Mouse (Mus musculus) myocyte (in vitro differentiated cells): Measurements from ENCODE around the gene Helt. TPM values are rescaled to one million over a fixed set of nuclear protein-coding genes. Genes with fewer than 3 reads are reported as not detected.
"Not testable (repeated sequence)": the region's sequence is repeated elsewhere in the genome, so short reads cannot be mapped to it uniquely, and the experiment has no call there.

Source experiments
- H3K27me3 ChIP-seq: one replicate; pipeline ENCODE4 v1.6.1; 2011; ENCODE audit not compliant: control insufficient read depth, insufficient read depth, insufficient read length
- H3K36me3 ChIP-seq: one replicate; pipeline ENCODE4 v1.6.1; 2011; ENCODE audit not compliant: control insufficient read depth, insufficient read depth
- H3K4me2 ChIP-seq: one replicate; pipeline ENCODE4 v1.6.1; 2011; ENCODE audit warnings: low read depth, control low read depth
- H3K4me3 ChIP-seq: one replicate; pipeline ENCODE4 v1.5.1; 2011; ENCODE audit warnings: mild to moderate bottlenecking, control low read depth, moderate library complexity
- H3K79me2 ChIP-seq: one replicate; pipeline ENCODE4 v1.6.1; 2011; ENCODE audit not compliant: control insufficient read depth, insufficient read depth
- H3ac ChIP-seq: one replicate; pipeline ENCODE4 v1.6.1; 2011; ENCODE audit not compliant: control insufficient read depth, insufficient read length
- CEBPB ChIP-seq: IDR thresholded peaks from 2 replicates; pipeline ENCODE4 v1.6.1; 2011; ENCODE audit warnings: mild to moderate bottlenecking, moderate library complexity; ENCODE audit not compliant: poor library complexity, insufficient read depth, severe bottlenecking
- E2F4 ChIP-seq: IDR thresholded peaks from one replicate; pipeline ENCODE4 v1.6.1; 2011; ENCODE audit warnings: mild to moderate bottlenecking, control low read depth, moderate library complexity; ENCODE audit not compliant: insufficient read depth
- MAX ChIP-seq: IDR thresholded peaks from one replicate; pipeline ENCODE4 v1.6.1; 2011; ENCODE audit warnings: low read depth, mild to moderate bottlenecking, control low read depth
- MYOD1 ChIP-seq, 3 experiments: IDR thresholded peaks; one replicate each; pipeline ENCODE4 v1.6.1; 2011; ENCODE audit warnings: control low read depth in 2 of 3, low read depth in 2 of 3, mild to moderate bottlenecking in 2 of 3, moderate library complexity in 1 of 3; ENCODE audit not compliant: insufficient read length in 2 of 3, control insufficient read depth in 1 of 3
- MYOG ChIP-seq, 3 experiments: IDR thresholded peaks; one replicate each; pipeline ENCODE4 v1.6.1; 2011; ENCODE audit warnings: control low read depth in 2 of 3, low read depth in 2 of 3, mild to moderate bottlenecking in 2 of 3; ENCODE audit not compliant: insufficient read length in 2 of 3, control insufficient read depth in 1 of 3, insufficient read depth in 1 of 3
- POLR2A ChIP-seq: IDR thresholded peaks from one replicate; pipeline ENCODE4 v1.6.1; 2011; ENCODE audit warnings: low read depth, mild to moderate bottlenecking, control low read depth, moderate library complexity; ENCODE audit not compliant: insufficient read length
- POLR2AphosphoS2 ChIP-seq: IDR thresholded peaks from one replicate; pipeline ENCODE4 v1.6.1; 2011; ENCODE audit warnings: low read depth, control low read depth; ENCODE audit not compliant: insufficient read length
- REST ChIP-seq: IDR thresholded peaks from one replicate; pipeline ENCODE4 v1.6.1; 2011; ENCODE audit warnings: mild to moderate bottlenecking, control low read depth, moderate library complexity; ENCODE audit not compliant: insufficient read depth, insufficient read length
- SRF ChIP-seq: IDR thresholded peaks from one replicate; pipeline ENCODE4 v1.6.1; 2011; ENCODE audit warnings: low read depth; ENCODE audit not compliant: control insufficient read depth, insufficient read length
- TCF12 ChIP-seq: IDR thresholded peaks from one replicate; pipeline ENCODE4 v1.6.1; 2011; ENCODE audit warnings: mild to moderate bottlenecking, control low read depth; ENCODE audit not compliant: poor library complexity, insufficient read depth, severe bottlenecking
- TCF3 ChIP-seq: IDR thresholded peaks from one replicate; pipeline ENCODE4 v1.6.1; 2011; ENCODE audit warnings: low read depth, control low read depth; ENCODE audit not compliant: insufficient read length
- USF1 ChIP-seq: IDR thresholded peaks from one replicate; pipeline ENCODE4 v1.6.1; 2011; ENCODE audit warnings: low read depth, mild to moderate bottlenecking, control low read depth, moderate library complexity
- polyA plus RNA-seq: library from polyadenylated mRNA; unstranded; fragments of >200 nt; fragmentation: generic; extraction: Trizol; gene quantifications from one replicate; pipeline ENCODE4 v1.2.1, GENCODE M21; 2012; ENCODE audit warnings: missing spikeins

Helt gene
- polyA plus RNA-seq, 1 experiment: not detected

GRCm38 (mm10) chr8:46270147-46270546, 24.3 kb downstream of the Helt start:
- Histone ChIP-seq H3K79me2 (no peaks in the 10 kb centered on the region), H3K27me3 (peaks cover 16% of the 10 kb centered on the region), H3K4me2 (no peak overlapping the region), H3K36me3 (no peaks in the 10 kb centered on the region), H3ac (no peak overlapping the region), H3K4me3 (no peak overlapping the region)
- TF ChIP-seq TCF3 (no peak), MYOD1 (IDR thresholded peaks at IDR 0.05; ENCODE audit: control insufficient read depth in 1 of 3, insufficient read length in 2 of 3, low read depth in 2 of 3) (no peak), CEBPB (no peak), E2F4 (no peak), TCF12 (no peak), USF1 (no peak), REST (no peak), POLR2AphosphoS2 (no peak), POLR2A (no peak)

DNA sequence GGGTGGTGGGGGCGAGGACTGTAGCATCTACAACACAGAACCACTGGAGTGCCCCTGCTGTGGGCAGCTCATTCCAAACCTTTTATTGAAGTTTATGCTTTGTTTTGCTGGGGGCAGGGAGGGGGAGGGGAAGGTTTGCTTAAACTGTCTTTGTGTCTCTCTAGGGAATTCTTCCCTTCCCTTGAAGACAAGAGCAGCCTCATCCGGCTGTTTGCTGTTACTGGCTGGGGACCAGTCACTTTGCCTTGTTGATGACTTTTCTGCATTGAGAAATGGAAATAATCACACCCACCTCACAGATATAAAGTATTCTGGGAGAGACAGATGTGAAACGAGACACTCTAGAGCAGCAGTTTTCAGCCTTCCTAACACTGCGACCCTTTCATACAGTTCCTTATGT, 27.7 kb downstream of the Helt start:
- TF ChIP-seq MYOD1 (IDR thresholded peaks at IDR 0.05; ENCODE audit: control insufficient read depth in 1 of 3, insufficient read length in 2 of 3, low read depth in 2 of 3) (no peak), MAX (no peak), SRF (no peak), TCF12 (no peak), POLR2AphosphoS2 (no peak), POLR2A (no peak), CEBPB (no peak), REST (no peak), USF1 (no peak), MYOG (IDR thresholded peaks at IDR 0.05; ENCODE audit: control insufficient read depth in 1 of 3, insufficient read depth in 1 of 3, insufficient read length in 2 of 3, low read depth in 2 of 3) (no peak), E2F4 (no peak), TCF3 (no peak)
- no peak overlapping the region for H3ac ChIP-seq
- no peaks in the 10 kb centered on the region for H3K36me3 ChIP-seq
- no peak overlapping the region for H3K4me3 ChIP-seq
- peaks cover 8% of the 10 kb centered on the region for H3K27me3 ChIP-seq
- no peak overlapping the region for H3K4me2 ChIP-seq
- no peaks in the 10 kb centered on the region for H3K79me2 ChIP-seq

GRCm38 (mm10) chr8:46264206-46264605, 30.3 kb downstream of the Helt start:
- not testable (repeated sequence) for H3K4me3 ChIP-seq, H3K4me2 ChIP-seq, H3ac ChIP-seq, H3K36me3 ChIP-seq, H3K79me2 ChIP-seq, H3K27me3 ChIP-seq

- TF ChIP-seq SRF: no peak
- TF ChIP-seq MAX: no peak
- no peak for TF ChIP-seq MYOD1 (IDR thresholded peaks at IDR 0.05; ENCODE audit: control insufficient read depth in 1 of 3, insufficient read length in 2 of 3, low read depth in 2 of 3)
- TF ChIP-seq POLR2A: no peak
- TF ChIP-seq POLR2AphosphoS2: no peak
- TF ChIP-seq E2F4: no peak
- no peak for TF ChIP-seq USF1
- no peak for TF ChIP-seq TCF12
- TF ChIP-seq REST: no peak
- no peak for TF ChIP-seq MYOG (IDR thresholded peaks at IDR 0.05; ENCODE audit: control insufficient read depth in 1 of 3, insufficient read depth in 1 of 3, insufficient read length in 2 of 3, low read depth in 2 of 3)
- no peak for TF ChIP-seq TCF3
- Histone ChIP-seq H3K79me2 (no peaks in the 10 kb centered on the region), H3K4me2 (no peak overlapping the region), H3K27me3 (no peaks in the 10 kb centered on the region), H3ac (no peak overlapping the region), H3K4me3 (no peak overlapping the region), H3K36me3 (no peaks in the 10 kb centered on the region)
Observed at GRCm38 (mm10) chr8:46257921-46258682, 36.4 kb downstream of the Helt start.

- H3K4me2 ChIP-seq: peak overlapping the region; percentile 1
- TF ChIP-seq SRF (no peak), REST (no peak), POLR2A (no peak), E2F4 (no peak), MAX (no peak), TCF12 (no peak), TCF3 (no peak), POLR2AphosphoS2 (no peak), USF1 (no peak), MYOG (IDR thresholded peaks at IDR 0.05; ENCODE audit: control insufficient read depth in 1 of 3, insufficient read depth in 1 of 3, insufficient read length in 2 of 3, low read depth in 2 of 3) (no peak), CEBPB (no peak), MYOD1 (IDR thresholded peaks at IDR 0.05; ENCODE audit: control insufficient read depth in 1 of 3, insufficient read length in 2 of 3, low read depth in 2 of 3) (no peak)
- H3K4me3 ChIP-seq: no peak overlapping the region
- peaks cover 5% of the 10 kb centered on the region for H3K27me3 ChIP-seq
- no peaks in the 10 kb centered on the region for H3K79me2 ChIP-seq
- H3K36me3 ChIP-seq: no peaks in the 10 kb centered on the region
- no peak overlapping the region for H3ac ChIP-seq
Observed at GRCm38 (mm10) chr8:46252456-46252855, 42.0 kb downstream of the Helt start.
